Mouse (Mus musculus): Measurements from ENCODE around the gene Slc25a13.
"Not testable (repeated sequence)": the region's sequence is repeated elsewhere in the genome, so short reads cannot be mapped to it uniquely, and the experiment has no call there.

The Slc25a13 gene

GRCm38 (mm10) chr6:6202451-6202850 is 14.5 kb downstream of the Slc25a13 start:
- no peak for DNase-seq (ENCODE audit: low spot score in 2 of 2)

GRCm38 (mm10) chr6:6201977-6202376 is 15.0 kb downstream of the Slc25a13 start:
- no peak for DNase-seq (ENCODE audit: low spot score in 2 of 2)

DNA sequence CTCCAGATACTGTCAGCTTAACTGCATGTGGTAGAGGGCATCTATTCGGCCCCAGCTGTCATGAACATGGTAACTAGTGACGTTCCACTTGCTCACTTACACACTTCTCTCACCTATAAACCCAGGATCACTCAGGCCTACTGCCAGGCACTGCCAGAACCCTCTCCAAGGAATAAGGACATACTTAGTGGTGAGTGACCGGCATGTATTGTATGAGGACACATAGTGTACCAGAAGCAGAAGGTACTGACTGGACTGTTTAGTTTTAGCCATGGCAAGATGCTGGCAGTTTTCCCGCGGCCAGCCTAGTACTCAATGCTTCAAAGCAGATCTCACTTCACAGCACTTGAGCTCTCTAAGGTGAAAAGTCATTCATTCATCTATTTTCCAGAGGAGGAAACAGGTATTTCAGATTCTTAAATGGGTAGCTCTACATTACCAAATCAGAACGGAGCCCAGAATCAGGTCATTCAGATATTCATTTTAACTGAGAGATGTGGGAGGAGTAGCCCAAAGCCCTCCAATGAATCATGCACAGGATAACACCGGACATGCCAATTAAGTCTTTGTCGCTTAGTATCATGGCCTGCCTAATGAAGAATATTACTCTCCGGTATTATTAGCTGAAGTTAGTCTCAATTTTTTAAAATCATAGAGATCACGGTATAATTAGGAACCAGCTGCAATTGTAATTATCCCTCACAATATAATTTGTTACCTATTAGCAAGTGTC is 17.7 kb downstream of the Slc25a13 start:
- DNase-seq (ENCODE audit: low spot score in 2 of 2) = no peak

DNA sequence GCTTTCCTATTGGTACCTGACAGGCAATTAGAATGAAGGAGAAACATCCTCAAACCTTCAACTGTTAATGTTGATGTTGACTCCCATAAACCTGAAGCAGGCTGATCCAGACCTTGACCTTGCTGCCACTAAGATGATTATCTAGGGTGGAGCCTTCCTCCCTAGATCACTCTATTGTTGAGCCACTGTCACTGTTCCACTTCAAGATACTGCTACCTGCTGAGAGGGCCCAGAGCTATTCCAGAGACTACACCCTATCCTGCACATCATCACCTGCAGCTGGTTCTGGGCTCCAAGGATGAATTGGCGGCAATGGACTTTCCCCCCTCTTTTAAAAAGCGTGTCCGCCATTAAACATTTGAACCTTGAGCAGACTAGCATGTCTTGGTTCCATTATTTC is 18.9 kb downstream of the Slc25a13 start:
- DNase-seq (ENCODE audit: low spot score in 2 of 2) = not testable (repeated sequence)

DNA sequence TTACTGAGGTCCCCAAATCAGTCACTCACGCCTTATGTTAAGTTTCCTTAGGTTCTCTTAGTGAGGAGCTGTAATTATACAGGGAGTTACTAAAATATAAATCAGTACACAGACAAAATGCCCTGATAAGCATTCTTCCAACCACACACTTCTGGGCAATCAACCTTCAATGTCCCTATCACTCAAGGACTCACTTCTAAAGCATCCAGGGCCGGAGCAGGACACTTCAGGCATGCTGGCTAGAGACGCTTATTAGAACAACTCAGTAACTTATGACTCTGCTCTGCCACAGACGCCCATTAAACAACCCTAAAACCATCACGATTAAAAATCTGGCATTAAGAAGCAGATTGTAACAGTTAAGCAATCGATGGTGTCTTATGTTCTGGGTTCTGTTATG is 19.6 kb downstream of the Slc25a13 start:
- DNase-seq (ENCODE audit: low spot score in 2 of 2) = no peak

GRCm38 (mm10) chr6:6196527-6196926 is 20.4 kb downstream of the Slc25a13 start:
- no peak for DNase-seq (ENCODE audit: low spot score in 2 of 2)

- no peak for DNase-seq (ENCODE audit: low spot score in 2 of 2)
Measured at GRCm38 (mm10) chr6:6194831-6195230, 22.1 kb downstream of the Slc25a13 start.

GRCm38 (mm10) chr6:6193906-6194305 is 23.1 kb downstream of the Slc25a13 start:
- no peak for DNase-seq (ENCODE audit: low spot score in 2 of 2)

DNA sequence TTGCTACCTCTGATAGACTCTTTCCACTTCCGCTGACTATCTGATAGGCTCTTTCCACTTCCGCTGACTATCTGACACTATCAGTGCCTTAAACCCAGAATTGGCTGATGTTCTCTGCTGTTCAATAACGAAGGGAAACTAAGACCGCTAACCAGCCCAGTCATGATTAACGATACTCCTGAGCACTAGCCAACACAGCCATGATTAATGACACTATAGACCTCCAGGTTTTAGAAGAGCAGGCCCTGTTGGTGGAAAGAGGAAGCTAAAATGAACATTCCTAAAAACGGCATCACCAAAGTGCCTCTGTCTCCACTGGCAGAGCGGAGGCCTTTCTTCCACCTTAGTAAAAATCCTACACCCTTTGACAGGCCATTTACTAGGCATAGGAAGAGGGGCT is 24.6 kb downstream of the Slc25a13 start:
- DNase-seq (ENCODE audit: low spot score in 2 of 2) = no peak

- no peak for DNase-seq (ENCODE audit: low spot score in 2 of 2)
Measured at GRCm38 (mm10) chr6:6191596-6192337, 25.2 kb downstream of the Slc25a13 start.

DNA sequence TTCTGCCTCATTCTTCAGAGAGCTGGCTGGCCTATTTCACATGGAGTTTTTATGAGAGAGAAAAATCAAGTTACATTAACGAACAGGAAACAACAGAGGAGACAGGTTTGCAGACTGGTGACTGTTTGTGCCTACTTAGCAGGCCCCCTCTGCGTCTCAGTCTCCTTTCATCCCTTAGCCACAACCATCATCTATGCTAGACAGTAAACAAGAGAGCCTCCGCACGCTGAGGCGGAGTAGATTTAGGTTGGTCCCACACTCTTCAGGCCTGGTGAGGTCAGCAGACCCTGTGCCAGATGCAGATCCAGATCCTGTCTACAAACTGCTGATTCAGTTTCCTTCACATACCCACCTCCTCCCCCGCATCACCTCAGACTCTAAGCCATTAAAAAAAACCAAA is 28.0 kb downstream of the Slc25a13 start:
- no peak for DNase-seq (ENCODE audit: low spot score in 2 of 2)

DNA sequence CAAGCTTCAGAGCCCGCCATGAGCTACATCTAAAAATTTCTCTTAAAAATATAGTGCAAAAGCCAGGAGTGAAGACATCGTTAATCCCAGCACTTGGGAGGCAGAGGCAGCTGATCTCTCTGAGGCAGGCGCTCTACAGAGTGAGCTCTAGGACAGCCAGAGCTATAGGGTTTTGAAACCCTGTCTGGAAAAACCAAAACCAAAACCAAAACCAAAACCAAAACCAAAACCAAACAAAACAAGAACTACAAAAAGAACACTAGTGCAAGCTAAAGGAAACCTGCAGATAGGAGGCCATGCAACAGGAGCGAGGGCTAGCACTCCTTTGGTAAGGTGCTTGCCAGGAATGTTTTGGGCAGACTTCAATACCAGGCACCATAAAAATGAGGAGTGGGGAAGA is 30.5 kb downstream of the Slc25a13 start:
- DNase-seq (ENCODE audit: low spot score in 2 of 2) = no peak

DNA sequence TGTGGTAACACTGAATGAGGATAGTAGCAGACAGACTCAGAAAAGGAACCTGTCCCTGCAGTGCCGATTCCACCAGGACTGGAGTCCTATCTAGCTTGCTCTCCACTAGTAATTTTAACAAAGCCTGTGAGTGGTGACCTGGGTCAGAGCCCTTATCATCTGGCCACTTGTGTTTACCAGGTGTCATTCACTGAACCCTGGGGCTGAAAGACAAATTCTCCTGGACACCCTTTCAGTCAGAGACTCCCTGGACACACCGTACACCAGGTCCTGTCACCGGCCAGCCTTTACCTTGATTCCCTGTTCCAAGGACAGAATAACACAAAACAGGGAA is 31.3 kb downstream of the Slc25a13 start:
- DNase-seq (ENCODE audit: low spot score in 2 of 2) = no peak

DNA sequence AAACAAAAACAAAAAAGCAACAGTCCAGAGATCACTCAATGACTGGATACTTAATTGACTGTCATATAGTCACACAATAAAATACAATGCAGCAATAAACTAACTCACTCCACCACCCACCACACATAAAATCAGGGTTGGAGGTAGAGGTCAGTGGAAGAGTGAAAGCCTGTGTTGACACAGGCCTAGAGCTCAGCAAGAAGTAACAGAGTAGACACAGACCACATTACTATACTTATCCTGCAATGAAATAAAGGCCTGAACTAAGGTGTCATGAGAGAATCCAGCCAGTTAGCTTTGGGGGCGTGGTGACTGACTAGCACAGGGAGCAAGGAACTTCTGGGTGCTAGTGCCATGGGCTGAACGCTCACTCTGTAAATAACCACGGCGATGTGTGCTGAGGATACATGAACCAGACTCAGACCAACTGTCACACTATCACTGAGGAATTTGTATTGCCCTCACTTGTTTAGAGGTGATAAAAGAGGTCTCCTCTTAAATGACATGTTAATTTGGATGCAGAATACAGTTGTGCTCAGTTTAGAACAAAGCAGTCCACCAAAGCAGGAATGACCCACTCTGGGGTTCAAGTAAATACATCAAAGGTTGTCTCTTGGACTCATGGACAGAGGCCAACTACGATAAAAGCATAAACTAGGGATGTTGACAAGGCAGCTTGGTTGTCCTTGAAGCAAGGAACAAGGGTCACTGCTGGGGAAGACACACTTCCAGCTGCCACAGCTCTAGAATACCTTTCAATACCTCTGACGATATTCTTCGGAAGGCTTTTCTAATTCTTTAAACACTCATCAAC is 31.8 kb downstream of the Slc25a13 start:
- DNase-seq (ENCODE audit: low spot score in 2 of 2) = no peak

DNA sequence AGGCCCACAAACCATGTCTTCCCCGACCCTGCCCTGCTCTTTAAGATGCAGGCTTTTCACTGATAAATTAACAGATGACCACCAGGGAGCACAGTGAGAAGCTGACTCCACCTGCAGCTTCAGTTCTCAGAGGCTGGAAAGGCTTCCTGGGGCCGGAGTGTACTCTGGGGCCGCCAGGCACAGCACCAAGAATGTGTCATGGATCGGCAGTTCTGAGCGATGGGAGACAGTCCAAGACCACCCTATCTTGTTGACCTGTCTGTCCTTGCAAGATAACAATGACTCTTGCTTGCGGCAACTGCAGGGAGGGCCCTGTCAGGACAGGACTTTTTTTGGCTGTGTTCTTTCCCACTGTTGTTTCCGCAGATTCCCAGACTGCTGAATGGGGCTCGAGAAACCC is 33.4 kb downstream of the Slc25a13 start:
- no peak for DNase-seq (ENCODE audit: low spot score in 2 of 2)

- no peak for DNase-seq (ENCODE audit: low spot score in 2 of 2)
Measured at GRCm38 (mm10) chr6:6182191-6182590, 34.8 kb downstream of the Slc25a13 start.

DNA sequence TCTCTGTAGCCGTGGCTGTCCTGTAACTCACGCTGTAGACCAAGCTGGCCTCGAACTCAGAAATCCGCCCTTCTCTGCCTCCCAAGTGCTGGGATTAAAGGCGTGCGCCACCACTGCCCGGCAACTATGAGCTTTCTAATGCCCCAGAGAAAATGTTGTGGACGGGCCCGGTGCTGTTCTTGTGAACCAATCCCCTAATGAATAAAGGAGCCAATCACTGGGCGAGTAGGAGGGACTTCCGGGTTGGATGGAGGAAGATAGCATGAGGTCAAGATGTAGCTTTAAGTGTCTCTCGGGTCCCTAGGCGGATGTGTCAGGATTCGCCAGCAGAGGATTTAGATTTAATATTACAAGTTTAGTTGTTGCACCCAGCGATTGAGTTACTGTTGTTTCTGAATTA is 38.6 kb downstream of the Slc25a13 start:
- DNase-seq (ENCODE audit: low spot score in 2 of 2) = not testable (repeated sequence)

DNA sequence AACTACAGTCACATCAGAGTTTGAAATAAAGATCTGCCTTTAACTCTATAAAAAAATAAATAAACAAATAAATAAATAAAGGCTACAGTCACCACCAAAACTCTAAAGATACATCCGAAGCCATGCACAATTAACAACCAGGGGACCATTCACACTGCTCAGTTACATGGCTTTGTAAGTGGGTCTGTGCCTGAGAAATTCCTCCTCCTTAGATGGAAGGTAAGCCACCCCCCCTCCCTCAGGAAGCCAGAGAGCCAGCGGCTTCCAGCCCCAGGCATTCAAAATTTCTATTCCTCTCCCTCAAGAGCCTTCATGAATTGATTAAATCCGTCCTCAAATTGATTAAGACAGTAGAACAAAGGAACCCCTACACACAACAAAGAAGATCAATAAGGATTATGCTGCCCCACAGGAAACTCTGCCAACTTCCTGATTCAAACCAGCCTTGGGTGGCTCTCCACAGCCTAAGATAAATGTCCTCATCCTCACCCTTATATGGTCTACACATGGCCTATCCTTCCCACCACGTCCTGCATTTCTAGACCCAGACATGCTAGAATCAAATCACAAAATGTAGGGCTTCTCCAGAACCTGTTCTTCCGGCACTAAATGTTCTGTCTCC is 41.5 kb downstream of the Slc25a13 start:
- DNase-seq (ENCODE audit: low spot score in 2 of 2) = no peak

- DNase-seq (ENCODE audit: low spot score in 2 of 2) = no peak
Measured at GRCm38 (mm10) chr6:6173935-6174561, 42.9 kb downstream of the Slc25a13 start.

GRCm38 (mm10) chr6:6173166-6173934 is 43.6 kb downstream of the Slc25a13 start:
- no peak for DNase-seq (ENCODE audit: low spot score in 2 of 2)

- DNase-seq (ENCODE audit: low spot score in 2 of 2) = no peak
Measured at GRCm38 (mm10) chr6:6168566-6169134, 48.3 kb downstream of the Slc25a13 start.

All from urinary bladder, postnatal 4 days (tissue).